Mouse (Mus musculus): Measurements from ENCODE around the gene Dnhd1.
"Not testable (repeated sequence)": the region's sequence is repeated elsewhere in the genome, so short reads cannot be mapped to it uniquely, and the experiment has no call there.

Gene Dnhd1

DNA sequence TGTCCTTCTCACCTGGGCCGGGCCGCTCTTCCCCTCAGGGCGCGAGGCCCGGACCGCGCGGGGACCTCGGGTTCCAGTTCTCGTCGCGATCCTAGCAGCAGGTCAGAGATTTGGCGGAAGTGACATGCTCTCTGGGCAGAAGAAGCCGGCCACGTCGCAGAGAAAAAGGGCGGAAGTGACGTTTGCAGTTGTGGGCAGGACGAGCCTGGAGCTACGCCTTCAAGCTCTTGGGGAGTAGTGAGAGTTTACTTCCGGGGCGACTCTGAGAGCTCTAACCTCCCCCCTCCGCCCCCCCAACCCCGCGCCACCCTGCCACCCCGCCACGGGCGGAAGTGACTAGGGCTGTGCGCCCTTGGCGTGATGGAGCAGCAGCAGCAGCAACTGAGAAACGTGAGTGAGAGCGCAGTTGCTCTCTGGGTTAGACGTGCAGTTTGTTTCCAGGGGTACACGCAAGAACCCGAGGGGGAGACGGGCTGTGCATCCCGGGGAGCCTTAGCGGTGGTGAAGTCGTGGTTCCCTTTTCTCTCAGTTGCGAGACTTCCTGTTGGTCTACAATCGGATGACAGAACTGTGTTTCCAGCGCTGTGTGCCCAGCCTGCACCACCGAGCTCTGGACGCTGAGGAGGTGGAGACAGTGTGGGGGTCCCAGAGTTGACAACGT lies 10.3 kb upstream of the Dnhd1 start, which contains the start of the genes Arfip2 and Gm45799:
Arfip2 (minus strand) TSS at position 184 of the 661 bp plus-strand sequence.
Gm45799 (plus strand) TSS at position 320 of the 661 bp plus-strand sequence.
- ATAC-seq (ENCODE audit: low TSS enrichment), result peak; percentile 96

DNA sequence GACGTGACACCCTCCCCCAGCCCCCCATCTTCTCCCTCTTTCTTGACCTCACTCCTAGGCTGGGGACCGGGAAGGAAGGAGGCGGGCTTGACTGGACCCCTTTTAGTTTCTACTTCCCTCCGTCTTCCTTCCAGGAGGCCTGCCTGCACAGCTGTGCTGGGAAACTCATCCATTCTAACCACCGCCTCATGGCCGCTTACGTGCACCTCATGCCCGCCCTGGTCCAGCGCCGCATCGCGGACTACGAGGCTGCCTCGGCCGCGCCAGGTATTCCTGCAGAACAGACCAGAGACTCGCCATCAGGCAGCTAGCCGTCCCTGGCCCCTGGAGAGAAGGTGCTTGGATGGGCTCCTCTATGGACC lies 9.8 kb upstream of the Dnhd1 start:
- ATAC-seq (ENCODE audit: low TSS enrichment), result peak; percentile 39

DNA sequence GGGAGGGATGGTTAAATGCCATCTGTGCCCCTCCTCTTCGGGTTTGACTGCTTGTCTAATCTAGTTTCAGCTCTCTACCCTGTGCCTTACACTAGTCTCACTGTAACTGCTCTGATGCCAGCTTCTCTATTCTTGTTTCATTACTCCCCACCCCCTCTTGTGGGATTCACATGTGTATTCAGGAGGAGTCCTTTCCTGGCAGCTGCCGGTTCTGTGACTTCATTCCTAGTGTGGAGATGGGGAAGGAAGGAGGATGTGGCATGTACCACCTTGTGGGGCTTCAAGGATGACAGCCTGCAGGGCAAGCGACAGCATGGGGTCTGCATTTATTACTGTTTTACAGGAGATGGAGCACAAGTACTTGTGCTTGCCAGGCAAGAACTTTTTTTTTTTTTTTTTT lies 8.7 kb upstream of the Dnhd1 start:
- no peak for ATAC-seq (ENCODE audit: low TSS enrichment)

DNA sequence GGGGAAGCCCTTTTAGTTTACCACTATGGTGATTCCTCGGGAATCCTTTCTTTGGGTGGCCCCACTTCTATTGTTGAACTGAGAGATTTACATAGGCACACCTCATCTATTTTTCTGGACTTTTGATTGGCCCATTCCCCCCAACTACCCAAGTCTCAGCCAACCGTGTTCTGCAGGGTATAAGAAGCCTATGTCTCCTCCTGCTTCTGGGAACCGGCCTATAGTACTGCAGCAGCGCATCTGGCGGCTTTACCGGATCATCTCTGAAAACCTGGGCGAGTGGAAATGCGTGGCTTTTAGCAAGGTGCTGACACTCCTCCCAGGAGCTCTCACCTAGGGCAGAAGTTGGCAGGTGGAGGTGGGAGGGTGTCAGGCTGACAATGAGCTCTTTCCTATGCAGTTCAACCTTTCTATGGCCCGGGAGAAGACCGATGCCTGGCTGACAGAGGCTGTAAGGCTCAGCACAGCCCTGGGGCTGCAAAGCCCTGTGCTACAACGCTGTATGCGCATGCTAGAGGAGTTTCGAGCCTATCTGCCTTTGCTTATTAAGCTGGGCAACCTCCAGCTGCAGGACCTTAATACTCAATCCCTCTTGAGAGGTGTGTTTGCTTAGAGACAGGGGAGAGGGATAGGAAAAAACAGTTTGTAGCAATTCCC lies 35.0 kb downstream of the Dnhd1 start:
- no peak for ATAC-seq (ENCODE audit: low TSS enrichment)

DNA sequence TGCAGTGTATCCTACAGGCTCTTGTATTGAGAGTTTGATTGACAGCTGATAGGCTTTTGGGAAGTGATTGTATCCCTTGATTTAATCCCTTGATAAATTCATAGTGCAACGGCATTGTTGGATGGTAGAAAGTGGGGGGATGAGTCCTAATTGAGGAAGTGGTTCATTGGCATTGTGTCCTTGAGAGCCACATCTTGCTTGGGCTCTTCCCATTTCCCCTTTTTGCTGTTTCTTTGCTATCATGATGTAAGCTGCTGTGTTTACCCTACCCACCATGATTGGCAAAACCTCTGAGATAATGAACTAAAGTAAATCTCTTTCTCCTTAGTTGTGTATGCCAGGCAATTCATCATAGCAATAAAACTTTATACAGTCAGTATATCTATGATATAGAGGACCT lies 40.2 kb downstream of the Dnhd1 start:
- ATAC-seq (ENCODE audit: low TSS enrichment), result no peak

DNA sequence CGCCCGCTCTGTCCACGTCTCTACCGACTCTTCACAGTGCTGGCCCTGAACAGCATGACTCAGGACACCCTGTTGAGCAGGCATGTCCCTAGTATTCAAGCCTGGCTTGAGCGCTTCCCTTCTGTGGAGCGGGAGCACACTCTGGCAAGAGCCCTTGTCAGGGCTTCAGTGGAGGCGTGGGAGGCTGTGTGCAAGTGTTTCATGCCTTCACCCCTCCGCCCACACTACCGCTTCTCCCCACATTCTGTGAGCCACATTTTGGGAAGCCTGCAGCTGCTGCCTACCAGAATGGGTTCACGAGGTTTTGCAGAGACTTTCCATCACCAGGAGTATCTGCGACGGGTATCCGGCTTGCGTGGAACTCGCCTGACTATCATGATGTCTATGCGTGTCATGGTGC lies 52.6 kb downstream of the Dnhd1 start:
- ATAC-seq (ENCODE audit: low TSS enrichment), result peak; percentile 91

DNA sequence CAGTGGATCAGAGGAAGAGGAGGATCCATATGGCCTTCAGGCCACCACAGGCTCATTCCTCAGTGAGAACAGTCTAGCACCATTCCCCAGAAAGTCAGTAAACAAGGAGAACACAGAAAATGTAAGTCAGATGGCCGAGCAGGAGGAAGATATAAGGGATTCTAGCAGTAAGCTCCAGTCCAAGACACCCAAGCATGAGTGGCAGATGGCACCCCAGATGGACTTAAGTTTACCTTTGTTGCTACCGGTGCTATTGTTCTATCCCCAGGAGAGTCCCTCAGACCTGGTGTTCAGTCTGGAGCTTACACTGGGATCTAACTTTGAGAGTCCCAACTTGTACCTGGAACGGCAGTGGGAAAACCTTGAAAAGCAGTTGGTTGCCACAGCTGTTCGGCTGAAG lies 53.2 kb downstream of the Dnhd1 start:
- peak; percentile 25; the same call in 1 of the 2 replicates for ATAC-seq (ENCODE audit: low TSS enrichment)

DNA sequence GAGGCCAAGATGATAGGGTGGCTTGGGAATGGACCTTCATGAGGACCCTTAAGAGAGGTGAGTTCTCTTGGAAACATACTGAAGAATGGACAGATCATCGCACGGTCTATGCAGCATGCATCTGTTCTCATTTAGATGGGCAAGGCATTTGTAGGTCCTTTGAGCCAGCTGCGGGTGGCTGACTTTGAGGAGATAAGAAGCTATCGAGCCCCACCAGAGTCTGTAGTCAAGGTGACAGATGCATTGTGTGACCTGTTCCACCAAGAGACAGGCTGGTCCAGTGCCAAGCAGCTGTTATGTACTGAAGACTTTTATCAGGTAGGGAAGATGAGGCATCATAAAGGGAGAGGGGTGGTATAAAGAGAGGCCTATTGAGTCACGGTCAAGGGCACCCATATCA lies 58.1 kb downstream of the Dnhd1 start:
- ATAC-seq (ENCODE audit: low TSS enrichment), result no peak

DNA sequence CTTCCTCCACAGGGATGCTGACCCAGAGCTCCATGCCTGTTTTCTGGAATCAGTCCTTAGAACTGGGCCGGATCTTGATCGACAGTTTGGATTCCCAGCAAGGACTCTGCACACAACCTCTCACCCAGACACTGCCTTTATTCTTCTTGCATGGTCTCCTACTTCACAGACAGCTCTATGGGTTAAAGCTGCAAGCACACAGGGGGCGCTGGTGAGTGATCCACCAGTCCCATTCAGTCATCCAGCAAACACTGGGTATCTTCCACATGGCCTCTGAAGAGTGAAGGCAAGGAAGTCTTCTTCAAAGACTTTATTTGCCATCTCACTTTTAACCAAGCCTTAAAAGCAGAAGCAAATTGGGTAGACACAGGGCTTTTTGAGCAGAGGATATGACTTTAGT lies 64.7 kb downstream of the Dnhd1 start:
- no peak for ATAC-seq (ENCODE audit: low TSS enrichment)

DNA sequence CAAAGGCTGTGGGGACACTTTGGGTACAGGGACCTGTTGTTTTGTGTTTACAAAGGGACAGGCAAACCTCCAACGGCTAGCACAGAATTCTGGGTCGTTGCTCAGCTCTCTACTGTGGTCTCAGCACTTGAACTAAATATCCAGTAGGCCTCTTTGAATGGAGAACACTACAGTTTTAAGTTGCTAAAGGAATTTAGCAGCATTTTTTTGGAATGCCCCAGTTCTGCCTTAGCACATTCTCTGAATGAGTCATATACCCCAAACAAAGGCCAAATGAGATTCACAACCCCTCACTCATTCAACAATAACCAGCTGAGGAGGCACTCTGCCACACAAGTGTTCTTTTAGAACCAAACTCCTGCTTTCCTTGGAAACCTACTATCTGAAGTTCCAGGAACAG lies 71.3 kb downstream of the Dnhd1 start:
- peak; percentile 82 for ATAC-seq (ENCODE audit: low TSS enrichment)

DNA sequence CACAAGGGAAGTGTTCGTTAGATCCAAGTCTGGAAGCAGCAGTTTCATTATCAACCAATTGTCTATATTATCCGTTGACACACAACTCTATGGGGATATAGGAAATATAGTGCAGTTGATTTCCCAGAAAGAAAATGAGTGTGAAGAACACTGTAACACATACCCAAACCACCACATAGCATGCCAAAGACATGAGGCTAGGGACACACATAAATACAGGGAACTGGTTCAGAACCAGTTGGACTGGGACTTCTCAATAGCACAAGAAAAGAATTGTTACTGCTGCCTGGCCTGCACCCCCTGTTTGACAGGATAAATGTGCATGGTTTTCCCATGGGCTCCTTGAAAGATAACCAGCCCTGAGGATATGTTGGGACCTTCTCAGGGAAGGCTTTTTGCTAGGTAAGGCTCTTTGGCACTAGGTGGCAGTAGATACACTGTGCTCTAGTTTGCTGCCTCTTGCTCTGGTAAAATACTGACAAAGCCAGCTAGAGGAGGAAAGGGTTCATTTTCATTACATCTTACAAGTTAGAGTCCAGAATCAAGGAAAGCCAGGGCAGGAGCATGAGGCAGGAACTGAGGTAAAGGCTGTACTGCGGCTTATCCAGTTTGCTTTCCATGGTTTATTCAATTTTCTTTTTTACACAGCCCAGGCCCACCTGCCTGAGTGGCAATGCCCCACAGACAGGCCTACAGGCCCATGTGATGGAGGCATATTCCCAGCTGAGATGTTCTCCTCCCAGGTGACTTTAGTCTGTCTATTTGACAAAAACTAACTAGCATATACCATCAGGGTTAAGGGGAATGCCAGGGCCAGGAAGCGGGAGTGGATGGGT lies 75.7 kb downstream of the Dnhd1 start:
- ATAC-seq (ENCODE audit: low TSS enrichment), result peak; percentile 93

DNA sequence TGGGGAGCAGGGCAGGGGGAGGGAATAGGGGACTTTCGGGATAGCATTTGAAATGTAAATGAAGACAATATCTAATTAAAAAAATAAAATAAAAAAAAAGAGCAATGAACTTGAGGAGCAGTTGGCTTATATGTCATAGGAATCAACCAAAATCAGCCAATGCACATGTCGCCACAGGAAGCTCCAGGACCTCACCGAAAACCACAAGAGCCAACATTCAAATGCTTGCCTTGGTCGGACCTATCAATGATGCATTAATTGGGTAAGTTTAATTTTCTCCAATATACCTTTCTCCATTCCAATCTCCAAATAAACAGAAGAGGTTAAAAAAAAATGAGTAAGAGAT lies 76.3 kb downstream of the Dnhd1 start:
- no peak for ATAC-seq (ENCODE audit: low TSS enrichment)

DNA sequence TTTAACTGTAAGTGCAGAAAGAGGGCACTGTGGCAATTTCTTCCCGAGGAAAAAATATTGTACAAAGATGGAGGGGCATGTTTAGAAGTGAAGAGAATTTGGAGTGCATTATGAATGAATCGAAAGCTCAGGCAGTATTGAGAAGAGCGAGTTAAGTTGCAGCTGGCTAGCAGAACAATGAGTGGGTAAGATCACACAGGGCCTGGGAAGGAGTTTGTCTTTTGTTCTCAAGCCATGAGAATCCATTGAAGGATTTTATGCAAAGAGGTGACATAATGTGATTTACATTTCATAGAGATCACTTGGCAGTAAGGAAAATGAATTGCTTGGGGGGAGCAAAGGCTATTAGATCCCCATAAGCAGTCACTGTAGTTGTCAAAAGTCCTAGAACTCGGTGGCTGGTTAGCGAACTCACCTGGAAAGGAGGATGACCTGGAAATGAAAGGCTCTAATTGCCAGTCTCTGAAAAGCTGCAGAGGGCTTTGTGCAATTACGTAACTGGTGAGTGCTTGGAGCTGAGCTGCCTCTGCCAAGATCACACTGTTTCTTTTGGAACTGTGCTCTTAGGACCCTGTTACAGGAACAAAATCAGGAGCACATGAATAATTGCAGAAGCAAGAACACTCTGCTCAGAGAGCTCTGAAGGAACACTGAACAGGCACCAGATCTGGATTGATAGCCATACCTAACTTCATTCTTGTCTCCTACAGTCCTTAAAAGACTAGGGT lies 78.2 kb downstream of the Dnhd1 start:
- ATAC-seq (ENCODE audit: low TSS enrichment), result peak; percentile 71

DNA sequence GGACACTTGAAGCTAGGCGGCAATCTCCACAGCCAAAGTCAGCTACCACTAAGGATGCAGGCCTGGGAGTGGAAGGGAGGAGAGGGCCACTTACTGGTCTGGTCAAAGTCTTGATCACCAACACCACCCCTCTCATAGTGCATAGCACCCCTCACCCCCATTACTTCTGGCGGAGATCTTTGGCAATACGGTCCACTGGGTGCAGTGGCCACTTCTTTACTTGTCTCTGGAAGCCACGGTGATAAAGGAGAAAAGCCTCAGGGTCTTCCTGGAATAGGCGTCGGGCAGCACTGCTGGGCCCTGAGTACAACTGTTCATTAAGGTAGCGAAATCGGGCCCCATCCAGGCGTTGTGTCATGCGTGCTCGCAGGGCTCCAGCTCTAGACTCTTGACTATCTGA lies 83.2 kb downstream of the Dnhd1 start:
- no peak for ATAC-seq (ENCODE audit: low TSS enrichment)

DNA sequence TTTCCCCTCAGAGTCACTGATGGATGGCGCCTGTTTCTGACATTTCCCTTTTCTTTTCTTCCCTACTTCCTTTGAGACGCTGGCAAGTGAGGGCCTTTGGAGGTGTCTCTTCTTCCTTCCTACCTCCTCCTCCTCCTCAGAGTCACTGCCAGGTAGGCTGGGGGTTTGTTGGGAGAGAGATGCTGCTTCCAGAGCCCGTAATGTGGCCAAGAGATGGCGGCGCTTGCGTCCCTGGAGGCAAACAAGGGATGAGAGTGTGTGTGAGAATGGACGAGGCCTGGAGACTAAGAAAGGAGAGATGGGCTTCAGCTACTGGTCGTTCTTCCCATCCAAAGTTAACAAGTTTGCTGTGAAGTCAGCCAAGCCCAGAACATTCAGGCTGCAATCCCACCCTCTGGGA lies 84.2 kb downstream of the Dnhd1 start:
- no peak for ATAC-seq (ENCODE audit: low TSS enrichment)

DNA sequence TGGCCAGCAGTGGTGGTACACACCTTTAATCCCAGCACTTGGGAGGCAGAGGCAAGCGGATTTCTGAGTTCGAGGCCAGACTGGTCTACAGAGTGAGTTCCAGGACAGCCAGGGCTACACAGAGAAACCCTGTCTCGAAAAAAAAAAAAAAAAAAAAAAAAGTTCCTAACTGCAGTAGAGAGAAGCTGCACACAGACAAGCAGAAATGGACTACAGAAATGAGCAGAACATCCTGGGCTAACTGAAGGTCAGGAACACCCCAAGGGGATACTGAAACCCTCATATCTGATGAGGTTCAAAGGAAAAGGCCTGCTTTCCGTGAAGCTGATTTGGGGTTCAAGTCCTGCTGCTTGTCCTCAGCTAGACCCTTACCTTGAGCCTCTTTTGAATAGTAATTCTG lies 84.8 kb downstream of the Dnhd1 start:
- not testable (repeated sequence) for ATAC-seq (ENCODE audit: low TSS enrichment)

DNA sequence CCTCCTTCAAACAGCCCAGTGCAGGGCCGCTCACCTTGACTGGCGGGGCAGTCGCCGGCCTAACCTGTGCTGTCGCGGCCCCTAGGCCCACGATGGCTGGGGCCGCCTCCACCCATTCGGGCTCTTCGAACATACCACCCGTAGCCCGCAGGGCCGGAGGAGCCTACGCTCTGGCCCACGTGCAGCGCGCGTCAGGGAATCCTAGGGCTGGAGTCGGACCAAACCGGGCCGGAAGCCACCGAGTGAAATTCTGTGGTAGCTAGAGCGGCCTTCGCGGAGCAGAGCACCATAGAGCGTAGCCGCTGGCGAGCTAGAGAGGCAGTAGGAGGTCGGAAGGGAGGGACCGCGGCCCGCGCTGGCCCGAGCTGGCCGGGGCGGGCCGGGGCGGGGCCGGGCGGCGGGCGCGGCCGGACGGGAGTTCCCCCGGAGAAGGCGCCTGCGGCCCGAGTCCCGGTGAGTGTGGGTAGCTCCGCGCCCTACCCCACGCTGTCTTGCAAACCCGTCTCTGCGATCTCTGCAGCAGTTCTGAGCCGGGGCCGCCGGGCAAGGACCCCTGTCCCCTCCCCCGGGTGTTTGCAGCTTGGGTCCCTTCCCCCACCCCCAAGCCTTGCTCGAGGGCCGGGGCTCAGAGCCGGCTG lies 85.8 kb downstream of the Dnhd1 start, which contains the start of gene Ilk:
Ilk (plus strand) TSS at position 329 of the 638 bp plus-strand sequence.
- ATAC-seq (ENCODE audit: low TSS enrichment), result peak; percentile 95

DNA sequence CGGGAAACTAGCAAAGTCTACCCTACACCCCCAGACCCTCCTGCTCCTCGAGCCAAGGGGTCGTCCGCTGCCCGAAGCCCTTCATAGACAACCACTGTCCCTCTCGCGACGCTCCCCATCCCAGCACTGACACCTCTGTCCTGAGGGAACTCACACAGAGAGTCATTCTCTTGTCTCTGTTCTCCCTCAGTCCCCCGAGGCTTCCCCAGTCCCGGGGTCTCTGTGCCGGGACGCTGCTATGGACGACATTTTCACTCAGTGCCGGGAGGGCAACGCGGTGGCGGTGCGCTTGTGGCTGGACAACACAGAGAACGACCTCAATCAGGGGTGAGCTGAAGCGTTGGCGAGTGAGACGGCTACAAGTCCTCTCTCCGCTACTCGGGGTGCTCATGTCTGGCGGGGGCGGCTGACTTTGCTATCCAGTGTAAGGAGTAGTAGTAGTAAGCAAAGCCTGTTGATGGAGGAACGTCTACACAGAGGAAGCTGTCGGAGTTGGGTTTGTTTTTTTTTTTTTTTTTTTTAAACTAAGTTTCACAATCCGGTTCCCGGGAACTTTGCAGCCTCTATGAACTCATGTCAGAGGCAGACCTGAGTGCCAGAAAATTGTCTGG lies 86.4 kb downstream of the Dnhd1 start, which contains the start of gene Rrp8:
Rrp8 (minus strand) TSS at position 475 of the 611 bp plus-strand sequence.
- ATAC-seq (ENCODE audit: low TSS enrichment), result peak; percentile 38

DNA sequence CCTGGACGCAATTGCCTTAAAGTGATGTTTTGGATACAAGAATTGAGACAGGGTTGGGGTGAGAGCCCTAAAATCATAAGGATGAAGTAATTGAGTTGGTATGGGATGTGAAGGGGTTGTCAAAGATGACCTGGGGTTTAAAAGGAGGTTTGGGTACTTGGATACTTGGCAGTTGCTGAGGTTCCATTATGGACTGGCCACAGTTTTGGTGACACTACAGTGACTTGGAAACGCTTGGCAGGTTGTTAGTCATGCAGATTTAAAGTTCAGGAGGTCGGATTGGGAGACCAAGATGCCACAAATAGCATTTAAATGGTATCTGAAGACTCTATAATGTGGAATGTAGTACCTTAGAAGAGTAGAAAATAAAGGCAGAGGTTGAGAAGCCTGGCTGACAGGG lies 87.0 kb downstream of the Dnhd1 start:
- no peak for ATAC-seq (ENCODE audit: low TSS enrichment)

DNA sequence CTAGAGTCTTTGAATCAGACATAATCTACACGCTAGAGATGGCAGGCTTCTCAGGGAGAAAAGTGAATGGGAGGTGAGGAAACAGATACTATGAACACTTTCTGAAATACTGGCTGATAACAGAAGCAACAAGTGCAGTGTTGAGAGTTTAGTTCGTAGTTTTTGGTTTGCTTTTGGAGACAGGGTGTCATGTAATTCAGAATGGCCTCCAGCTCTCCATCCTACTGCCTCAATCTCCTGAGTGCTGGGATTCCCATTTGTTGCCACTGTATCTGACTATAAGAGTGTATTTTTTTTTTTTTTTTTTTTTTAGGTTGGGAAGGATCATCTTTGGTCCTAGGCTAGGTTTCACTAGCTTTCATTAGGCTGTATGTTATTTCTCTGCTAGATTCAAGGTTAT lies 87.7 kb downstream of the Dnhd1 start:
- ATAC-seq (ENCODE audit: low TSS enrichment), result no peak

DNA sequence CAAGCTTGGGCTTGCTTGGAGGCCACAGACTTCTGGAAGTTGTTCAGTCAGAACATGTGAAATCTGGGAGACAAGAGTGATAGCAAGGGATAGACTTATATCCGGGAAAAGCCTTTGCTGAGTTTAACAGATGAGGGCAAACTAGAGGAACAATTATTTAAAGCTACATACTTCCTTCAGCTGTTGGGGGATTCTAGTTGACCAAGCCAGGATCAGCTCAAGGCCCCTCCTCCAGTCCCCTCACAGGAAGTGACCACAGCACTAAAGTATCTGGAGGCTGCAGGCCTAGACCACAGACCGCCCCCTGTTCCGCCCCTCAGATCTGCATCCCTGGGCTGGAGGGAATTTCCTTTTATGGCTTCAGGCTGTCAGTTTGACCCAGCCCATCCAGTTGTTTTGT lies 88.3 kb downstream of the Dnhd1 start:
- no peak for ATAC-seq (ENCODE audit: low TSS enrichment)
